Mouse (Mus musculus) frontal cortex, adult 2 months (tissue): ENCODE results near the gene Gm34653. TPM values are rescaled to one million over a fixed set of nuclear protein-coding genes. Genes with fewer than 3 reads are reported as not detected.
"Not testable (repeated sequence)": the region's sequence is repeated elsewhere in the genome, so short reads cannot be mapped to it uniquely, and the experiment has no call there.

ENCODE experiments used
- DNase-seq, 2 experiments: peaks; one replicate each; pipeline ENCODE4 v3.0.0; 2022; ENCODE audit warnings: low spot score in 1 of 2; ENCODE audit errors: extremely low spot score in 1 of 2
- polyA plus RNA-seq: library from polyadenylated mRNA; depleted of rRNA; stranded (reverse); fragments of >200 nt; gene quantifications from 2 replicates; pipeline ENCODE4 v1.2.3, GENCODE M21; 2012

The Gm34653 gene
- polyA plus RNA-seq, 1 experiment, result not detected

DNA sequence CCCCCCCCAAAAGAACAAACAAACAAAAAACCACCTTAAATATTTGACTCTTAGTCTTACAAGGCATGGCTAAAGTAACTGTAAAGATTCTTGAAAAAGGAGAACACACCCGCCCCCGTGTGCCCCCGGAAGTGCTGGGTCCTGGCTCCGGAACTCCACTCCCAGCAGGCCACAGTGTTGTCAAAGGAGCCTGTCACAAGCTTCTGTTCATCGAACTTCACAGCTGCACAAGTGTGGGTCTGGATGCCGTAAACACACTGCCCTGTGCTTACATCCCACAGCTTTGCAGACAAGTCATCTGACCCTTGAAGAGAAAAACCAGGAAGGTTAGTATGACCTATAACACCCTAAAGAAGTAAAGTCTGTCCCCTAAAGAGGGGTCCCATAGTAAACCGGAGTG is 20.1 kb upstream of the Gm34653 start:
- DNase-seq, result no peak

DNA sequence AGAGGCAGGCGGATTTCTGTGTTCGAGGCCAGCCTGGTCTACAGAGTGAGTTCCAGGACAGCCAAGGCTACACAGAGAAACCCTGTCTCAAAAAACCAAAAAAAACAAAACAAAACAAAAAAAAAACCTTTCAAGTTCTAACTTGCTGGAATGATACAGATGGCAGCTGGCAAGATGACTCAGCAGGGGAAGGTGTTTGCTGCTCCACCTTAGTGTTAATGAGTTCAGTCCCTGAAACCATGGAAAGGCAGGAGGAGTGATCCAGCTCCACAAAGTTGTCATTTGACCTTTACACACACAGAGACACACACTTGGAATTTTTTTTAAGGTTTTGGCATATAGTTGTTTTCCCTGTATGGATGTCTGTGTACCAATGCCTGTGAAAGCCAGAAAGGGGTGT is 16.9 kb upstream of the Gm34653 start:
- DNase-seq, result peak in 1 of 2 experiments; percentile 23

DNA sequence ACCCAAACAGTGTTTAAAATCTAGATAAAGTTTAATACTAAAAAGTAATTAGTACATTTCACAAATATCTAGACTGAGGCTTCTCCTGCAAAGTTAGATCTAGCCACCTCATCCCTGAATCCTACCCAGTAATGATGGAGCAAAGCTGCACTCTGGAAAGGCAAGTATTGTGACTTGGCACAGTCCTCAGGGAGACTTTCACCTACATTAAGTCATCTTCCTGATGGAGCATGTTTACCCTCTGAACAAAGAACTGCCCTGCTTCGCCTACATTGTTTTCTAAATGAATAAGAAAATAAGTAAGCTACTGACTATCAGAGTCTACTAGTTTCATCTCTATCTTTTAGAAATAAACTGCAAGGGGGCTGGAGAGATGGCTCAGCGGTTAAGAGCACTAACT is 14.3 kb upstream of the Gm34653 start:
- no peak for DNase-seq

DNA sequence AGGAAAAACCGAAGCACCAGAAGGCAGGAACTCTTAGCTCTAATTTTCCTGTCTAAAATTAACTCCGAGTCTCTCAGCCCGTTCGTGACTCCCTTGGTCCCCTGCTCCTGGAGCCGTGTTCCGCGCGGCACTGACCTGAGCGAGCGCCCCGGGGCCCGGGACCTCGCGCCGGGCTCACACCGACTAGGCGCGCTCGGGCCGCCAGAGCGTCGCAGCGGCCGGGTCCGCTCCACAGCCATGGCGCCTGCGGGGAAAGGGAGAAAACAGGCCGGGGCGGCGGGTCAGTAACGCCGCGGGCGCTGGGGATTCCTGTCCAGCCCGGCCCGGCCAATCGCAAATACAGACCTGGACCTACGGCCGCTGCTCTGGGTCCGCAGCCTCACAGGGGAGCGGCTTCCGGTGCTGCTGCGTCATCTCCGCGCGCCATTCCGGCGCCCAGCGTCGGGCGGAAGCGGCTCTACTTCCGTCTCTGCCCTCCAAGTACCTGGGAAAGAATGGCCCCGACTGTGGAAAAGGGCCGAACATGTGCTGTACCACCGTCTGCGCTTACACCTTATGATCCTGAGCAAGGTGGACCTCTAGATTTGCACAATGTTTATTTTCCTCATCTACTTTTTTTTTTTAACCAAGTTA is 6.9 kb upstream of the Gm34653 start, which contains the start of gene Fbxw2:
TSS of gene Fbxw2 (minus strand) at position 485 of the 633 bp plus-strand sequence.
- peak; percentile 77 to 94 for DNase-seq

DNA sequence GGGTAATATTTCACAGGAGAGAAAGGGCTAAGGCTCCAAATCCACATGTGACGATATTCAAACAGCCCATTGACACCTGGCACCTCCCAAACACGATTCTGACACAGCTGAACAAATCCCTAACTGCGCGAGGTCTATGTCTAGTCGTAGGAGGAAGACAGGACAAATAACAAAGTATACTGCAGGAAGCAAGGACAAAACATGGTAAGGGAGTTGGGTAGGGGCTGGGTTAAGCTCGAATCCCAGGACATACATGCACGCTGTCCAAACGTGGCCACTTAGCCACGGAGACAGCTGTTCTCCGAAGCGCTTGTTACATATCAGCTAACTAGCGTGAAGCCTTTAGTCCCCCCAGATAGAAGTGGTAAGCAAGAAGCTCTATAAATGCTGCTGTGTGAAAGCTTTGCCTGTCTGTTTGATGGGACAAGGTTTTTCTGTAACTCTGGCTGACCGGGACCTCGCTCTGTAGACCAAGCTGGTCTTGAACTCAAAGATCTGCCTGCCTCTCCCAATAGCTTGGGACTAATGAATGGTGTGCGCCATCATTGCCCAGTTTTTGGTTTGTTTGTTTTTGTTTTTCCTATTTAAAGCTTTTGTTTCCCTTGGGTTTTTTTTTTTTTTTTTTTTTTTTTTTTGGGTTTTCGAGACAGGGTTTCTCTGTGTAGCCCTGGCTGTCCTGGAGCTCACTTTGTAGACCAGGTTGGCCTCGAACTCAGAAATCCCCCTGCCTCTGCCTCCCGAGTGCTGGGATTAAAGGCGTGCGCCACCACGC is 6.2 kb upstream of the Gm34653 start:
- no peak for DNase-seq

DNA sequence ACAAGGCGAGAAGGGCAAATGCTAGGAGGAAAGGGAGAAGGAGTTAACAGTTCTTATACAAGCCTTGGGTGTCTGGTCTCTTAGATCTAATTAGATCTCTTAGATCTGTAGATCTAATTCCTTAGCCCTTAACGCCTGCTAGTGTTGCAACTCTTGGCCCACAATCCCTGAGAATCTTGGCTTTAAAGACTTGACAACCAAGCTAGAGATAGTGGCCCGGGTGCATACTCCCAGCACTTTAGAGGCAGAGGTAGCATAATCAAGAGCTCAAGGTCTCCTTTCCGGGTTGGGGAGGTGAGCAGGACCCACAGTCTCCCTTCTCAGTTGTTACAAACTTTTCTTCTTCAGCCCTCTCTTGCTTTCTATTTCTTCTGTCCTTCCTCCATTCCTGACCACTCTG is 5.2 kb upstream of the Gm34653 start:
- no peak for DNase-seq

DNA sequence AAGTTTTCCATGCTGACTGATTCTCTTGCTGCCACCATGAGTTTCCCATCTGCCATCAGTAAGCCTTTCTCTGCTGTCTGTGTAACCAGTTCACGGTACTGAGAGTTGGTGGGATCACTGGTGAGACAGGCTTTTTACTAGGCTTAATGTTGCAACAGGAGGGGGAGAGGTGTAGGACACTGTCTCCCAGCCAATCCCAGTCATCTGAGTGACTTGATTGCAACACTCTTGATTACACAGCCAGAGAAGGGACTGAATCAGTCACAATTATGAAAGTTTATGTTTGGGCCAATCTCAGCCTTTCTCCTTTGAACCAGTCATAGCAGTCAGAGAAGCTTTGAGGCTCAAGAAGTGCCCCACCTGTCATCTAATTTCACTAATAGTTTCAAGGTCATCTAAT is 4.8 kb upstream of the Gm34653 start:
- no peak for DNase-seq

DNA sequence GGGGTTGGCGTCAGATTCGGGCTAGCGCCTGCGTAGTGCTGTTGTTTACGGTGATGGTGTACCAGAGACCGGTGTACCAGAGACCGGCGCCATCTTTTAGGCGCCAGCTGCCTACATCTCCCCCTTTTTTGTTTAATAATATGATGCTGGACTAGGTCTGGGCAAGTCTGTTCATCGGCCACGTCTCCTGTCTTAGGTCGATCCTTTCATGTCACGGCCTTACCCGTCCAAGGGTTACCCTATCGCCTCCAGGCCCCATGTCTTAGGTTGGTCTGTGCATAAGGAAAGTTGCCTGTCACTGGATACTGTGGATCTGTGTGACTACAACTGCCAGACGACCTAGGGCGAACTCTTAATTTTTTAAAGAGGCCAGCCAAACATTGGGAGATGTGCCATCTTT is 2.7 kb upstream of the Gm34653 start:
- not testable (repeated sequence) for DNase-seq

DNA sequence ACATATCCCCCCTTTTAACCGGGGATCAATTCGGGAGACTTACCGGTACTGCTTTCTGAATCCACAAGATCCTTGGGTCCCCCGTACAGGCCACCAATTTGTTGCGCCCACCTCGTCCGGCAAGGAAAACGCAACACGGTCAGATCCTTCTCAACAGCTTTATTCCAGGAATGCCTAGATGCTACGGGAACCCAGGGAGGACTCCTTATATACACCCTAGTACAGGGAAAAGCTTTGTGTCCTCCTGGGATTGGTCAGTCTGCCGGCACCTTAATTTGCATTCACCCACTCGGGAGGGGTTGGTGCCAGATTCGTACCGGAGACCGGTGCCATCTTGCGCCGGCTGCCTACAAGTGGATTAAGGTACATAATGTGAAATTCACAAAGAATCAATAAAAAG is 817 bp downstream of the Gm34653 start:
- no peak for DNase-seq

DNA sequence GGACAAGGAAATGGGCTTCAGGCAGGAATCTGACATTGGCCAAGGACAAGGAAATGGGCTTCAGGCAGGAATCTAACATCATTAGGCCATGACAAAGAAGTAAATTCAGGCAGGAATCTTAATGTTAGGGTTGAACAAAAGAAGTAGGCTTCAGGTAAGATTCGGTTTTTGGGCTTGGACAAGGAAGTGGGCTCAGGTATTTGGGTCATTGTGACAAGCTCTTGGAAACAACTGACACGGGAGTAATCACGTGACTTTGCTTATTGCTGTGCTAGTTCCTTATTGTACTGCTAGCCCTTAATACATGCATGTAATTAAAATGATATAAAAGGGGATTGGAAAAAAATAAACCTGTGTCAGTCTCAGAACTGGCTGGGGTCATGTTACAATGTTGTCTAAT is 2.9 kb downstream of the Gm34653 start:
- DNase-seq, result no peak

DNA sequence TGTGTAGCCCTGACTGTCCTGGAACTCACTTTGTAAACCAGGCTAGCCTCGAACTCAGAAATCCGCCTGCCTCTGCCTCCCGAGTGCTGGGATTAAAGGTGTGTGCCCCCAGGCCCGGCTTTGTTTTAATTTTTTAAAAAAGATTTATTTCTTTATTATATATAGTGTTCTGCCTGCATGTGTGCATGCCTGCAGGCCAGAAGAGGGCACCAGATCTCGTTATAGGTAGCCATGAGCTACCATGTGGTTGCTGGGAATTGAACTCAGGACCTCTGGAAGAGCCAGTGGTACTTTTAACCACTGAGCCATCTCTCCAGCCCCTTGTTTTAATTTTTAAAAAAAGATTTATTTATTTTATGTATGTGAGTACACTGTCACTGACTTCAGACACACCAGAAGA is 7.3 kb downstream of the Gm34653 start:
- not testable (repeated sequence) for DNase-seq

DNA sequence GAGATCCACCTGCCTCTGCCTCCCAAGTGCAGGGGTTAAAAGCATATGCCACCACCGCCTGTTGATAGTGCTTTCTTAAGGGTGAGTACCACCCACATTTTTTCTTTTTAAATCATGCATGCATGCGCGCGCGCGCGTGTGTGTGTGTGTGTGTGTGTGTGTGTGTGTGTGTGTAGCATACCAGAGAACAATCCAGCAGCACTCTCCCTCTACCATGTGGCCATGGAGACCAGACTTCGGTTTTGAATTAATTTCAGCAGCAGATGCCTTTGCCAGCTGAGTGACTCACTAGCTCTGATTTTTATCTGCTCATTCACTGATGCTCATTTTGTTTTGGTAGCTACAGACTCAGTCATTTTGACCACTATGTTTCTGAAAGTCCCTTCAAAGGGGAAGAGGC is 8.9 kb downstream of the Gm34653 start:
- peak; percentile 43 to 69 for DNase-seq

DNA sequence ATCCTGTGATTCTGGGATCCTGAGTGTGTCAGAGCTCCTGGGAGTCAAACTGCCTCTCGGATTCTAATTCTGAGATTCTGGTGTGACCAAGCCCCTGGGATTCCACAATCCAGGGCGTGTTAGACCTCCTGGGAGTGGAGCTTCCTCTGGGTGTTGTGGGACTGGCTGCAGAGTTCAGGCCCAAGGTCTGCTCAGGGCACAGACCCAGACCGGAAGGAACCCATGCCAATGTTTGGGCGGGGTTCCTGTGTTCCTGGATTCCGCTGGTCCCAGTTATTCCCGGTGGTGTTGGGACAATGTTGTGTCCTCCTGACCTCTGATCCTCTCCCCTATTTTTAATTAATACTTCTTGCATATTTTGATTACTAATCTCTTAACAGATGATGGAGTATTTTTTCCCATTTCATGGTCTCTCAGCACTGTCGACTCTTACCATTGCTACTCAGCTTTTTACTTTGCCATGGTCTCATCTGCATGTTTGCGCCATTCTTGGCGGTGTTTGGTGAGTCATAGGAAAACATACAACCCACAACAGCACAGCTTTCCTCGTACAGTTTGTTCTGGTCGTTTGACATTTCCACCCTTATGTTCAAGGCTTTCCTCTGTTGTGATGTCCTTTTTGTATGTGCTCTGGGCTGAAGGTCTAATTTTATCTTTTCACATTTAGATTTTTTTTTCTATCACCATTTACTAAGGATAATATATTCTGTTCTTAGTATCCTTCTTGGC is 10.6 kb downstream of the Gm34653 start:
- peak in 1 of 2 experiments; percentile 33 for DNase-seq

DNA sequence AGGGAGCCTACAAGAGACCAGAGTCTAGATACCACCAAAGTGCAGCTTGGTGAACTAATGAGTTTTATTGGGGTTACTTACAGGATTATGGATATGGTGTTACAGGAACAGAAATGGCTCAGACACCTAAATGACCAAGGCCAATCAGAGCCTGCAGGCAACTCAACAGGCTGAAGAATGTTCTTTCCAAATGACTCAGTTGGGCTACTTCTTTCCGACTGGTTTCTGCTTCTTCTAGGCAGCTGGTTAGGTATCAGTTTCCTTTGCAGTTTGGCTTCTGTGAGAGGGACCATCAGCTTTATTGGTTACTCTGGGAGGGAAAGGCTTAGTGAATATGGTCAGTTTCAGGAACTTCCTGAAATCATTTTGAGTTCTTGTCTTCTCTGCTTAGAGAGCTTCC is 14.9 kb downstream of the Gm34653 start:
- no peak for DNase-seq

DNA sequence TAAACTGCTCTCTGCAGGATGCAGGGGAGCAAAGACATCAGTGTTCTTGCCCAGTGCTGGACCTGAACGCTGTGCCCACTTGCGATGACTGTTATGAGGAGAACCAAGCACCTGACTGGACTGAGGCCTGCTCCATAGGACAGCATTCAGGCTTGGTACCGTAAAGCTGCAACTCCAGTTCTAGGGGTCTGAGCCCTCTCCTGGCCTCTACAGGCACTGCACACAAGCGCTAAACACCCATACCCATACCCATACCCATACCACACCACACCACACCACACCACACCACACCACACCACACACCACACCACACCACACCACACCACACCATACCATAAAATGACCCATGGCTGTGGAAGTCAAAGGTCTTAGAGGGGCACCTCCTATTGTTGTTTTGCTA is 22.5 kb downstream of the Gm34653 start:
- no peak for DNase-seq

DNA sequence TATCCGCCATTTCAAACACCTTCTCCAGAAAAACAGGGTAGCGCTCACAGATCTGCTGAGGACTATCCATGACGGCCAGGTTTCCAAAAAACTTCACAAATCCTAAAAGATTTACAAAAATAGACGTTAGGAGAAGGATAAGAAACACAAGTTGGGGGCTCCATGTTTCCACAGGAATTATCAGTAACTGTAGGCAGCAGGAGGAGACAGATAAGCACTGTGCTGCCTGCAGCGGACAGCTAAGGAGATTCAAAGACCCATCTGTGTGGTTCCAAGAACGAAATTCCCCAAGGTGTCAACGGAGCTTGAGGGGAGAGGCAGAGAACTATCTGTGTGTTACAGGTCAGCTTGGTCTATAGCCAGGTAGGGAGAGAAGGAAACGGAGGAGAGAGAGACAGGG is 24.9 kb downstream of the Gm34653 start:
- DNase-seq, result no peak

DNA sequence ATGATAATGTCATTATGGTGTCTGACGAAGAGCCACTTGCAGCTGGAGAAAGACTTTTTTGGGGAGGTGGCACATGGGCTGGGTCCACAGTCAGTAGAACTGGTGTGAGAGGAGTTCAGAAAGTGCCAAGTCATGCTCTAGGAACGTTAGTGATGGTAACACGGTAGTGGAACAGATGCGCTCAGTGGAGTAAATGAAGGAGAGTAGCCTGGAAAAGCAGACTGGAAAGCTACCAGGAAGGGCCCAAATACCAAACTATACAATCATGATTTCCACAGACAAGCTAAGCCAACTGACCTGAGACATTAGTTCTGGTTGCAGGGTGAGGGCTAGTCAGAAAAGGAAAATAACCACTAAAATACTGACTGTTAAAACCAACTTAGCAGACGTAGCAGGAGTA is 36.9 kb downstream of the Gm34653 start:
- DNase-seq, result peak in 1 of 2 experiments; percentile 11

DNA sequence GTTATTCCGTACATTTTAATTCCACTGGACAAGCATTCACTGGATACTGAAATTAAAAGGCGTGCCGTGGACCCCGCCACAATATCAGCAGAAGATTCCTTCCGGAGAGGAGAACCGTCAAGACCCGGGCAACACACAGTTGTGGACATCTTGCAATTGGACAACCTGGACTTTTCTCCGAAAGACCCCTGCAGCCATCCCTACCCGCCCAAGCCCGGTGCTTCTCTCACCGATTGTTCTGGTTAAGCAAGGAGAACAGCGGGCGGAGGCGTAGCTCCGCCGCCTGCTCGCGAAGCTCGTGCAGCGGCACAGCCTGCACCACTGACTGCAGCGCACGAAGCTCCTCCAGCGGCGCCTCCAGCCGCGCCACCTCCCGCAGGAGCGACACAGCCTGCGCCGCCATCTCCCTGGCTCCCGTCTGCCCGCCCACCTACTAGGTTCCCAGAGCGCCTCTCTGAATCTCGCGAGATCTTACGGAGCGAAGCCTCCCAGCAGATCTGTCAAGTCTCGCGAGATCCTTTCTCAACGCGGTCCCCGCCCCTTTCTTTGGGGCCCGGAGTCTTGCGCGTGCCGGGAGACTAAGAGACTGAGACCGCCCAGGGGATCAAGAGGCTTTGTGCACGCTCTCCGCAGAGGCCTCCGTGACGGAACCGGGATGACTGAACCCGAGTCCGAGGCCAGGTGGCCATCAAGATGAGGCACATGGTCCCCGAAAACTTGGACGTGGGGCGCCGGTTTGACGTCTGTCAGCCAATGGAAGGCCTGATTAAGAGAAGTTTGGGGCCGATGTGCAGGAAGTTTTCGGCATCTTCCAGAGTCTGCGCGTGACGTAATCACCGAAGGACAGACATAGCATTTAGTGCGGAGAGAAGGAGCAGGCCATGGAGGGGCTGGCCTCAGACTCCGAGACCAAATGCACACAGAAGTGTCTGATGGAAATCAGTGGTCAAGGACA is 38.0 kb downstream of the Gm34653 start:
- DNase-seq, result peak; percentile 89 to 95

DNA sequence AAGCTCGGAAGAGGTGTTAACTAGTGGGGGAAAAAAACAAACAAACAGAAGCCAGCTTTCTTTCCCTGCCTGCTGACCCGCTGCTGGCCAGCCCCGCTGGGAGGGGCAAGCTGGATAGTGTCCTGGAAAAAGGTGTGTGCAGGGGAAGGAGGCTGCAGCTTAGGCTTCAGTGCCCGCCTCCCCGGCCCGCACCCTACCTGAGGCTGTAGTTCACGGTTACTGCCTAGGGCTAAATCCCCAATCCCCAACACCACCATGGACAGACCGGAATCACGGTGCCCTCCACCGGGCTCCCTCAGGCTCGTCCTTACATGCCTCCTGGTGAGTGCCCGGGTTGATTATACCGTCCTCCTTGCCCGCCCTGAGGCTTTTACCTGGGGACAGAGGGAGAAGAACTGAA is 41.5 kb downstream of the Gm34653 start, which contains the start of gene Cutal:
TSS of gene Cutal (plus strand) at position 126 of the 400 bp plus-strand sequence.
- no peak for DNase-seq

DNA sequence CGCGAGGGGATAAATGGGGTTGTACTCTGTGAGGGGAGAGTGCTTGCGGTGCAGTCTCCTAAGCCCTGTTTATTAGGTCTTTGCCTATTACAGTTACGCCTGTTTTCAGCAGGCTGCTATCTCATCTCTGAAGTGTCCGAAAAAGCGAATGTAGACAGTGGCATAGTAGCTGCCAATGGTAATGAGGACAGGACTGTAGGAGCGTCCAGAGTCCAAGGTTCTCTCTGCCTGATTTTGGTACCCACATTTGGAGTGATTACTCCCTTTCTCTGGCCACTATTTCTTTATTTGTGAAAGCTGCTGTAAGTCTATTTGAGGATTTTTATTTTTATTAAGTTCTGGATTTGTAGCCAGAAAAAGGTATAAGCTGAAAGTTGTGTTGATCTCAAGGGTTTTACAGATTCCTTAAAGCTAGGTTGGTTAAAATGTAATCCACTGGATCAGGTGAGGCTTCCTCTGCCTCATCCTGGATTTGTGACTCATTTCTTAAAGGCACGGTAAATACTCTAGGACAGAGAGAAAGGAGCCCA is 42.1 kb downstream of the Gm34653 start, which contains the start of gene Psmd5:
TSS of gene Psmd5 (minus strand) at position 153 of the 530 bp plus-strand sequence.
- no peak for DNase-seq
